Mouse (Mus musculus) midbrain, embryonic 15.5 days (tissue): ENCODE measurements at regions not wholly inside any gene's neighbourhood (a gene's known extent, or its start where the extent isn't known, plus 50 kb on each side); places are given as distances from the start of the nearest gene placed in this dataset.
"Not testable (repeated sequence)": the region's sequence is repeated elsewhere in the genome, so short reads cannot be mapped to it uniquely, and the experiment has no call there.

Source experiments
- ATAC-seq: fragments of 200-750 bp; cut with Nextera tagmentation; replicated peaks from 2 replicates; pipeline ENCODE4 v1.8.0; 2017; ENCODE audit warnings: moderate TSS enrichment
- H3K27ac ChIP-seq: fragments of 300-500 bp; sonication (generic); 2 replicates; pipeline ENCODE4 v1.5.1; 2015; ENCODE audit warnings: mild to moderate bottlenecking, inconsistent platforms
- H3K27me3 ChIP-seq: fragments of 300-500 bp; sonication (generic); replicated peaks from 2 replicates; pipeline ENCODE4 v1.6.1; 2015; ENCODE audit warnings: inconsistent platforms
- H3K36me3 ChIP-seq: fragments of 300-500 bp; sonication (generic); replicated peaks from 2 replicates; pipeline ENCODE4 v1.6.1; 2015; ENCODE audit warnings: inconsistent platforms
- H3K4me1 ChIP-seq: fragments of 300-500 bp; sonication (generic); 2 replicates; pipeline ENCODE4 v1.6.1; 2015; ENCODE audit warnings: inconsistent platforms
- H3K4me2 ChIP-seq: fragments of 300-500 bp; sonication (generic); 2 replicates; pipeline ENCODE4 v1.6.1; 2015; ENCODE audit warnings: inconsistent platforms, mild to moderate bottlenecking, moderate library complexity
- H3K4me3 ChIP-seq: fragments of 300-500 bp; sonication (generic); 2 replicates; pipeline ENCODE4 v1.5.1; 2015; ENCODE audit warnings: mild to moderate bottlenecking, inconsistent platforms
- H3K9ac ChIP-seq: fragments of 300-500 bp; sonication (generic); 2 replicates; pipeline ENCODE4 v1.6.1; 2015; ENCODE audit warnings: mild to moderate bottlenecking, inconsistent platforms
- H3K9me3 ChIP-seq: fragments of 300-500 bp; sonication (generic); 2 replicates; pipeline ENCODE4 v1.6.1; 2016; ENCODE audit warnings: inconsistent platforms
- whole genome bisulfite sequencing: fragments of 180-500 bp; shearing (Covaris S2); methylation state at CpG from one replicate; pipeline ENCODE4 v1.1.7; 2015; ENCODE audit warnings: mixed read lengths; 5-methylcytosine and 5-hydroxymethylcytosine counted together

DNA sequence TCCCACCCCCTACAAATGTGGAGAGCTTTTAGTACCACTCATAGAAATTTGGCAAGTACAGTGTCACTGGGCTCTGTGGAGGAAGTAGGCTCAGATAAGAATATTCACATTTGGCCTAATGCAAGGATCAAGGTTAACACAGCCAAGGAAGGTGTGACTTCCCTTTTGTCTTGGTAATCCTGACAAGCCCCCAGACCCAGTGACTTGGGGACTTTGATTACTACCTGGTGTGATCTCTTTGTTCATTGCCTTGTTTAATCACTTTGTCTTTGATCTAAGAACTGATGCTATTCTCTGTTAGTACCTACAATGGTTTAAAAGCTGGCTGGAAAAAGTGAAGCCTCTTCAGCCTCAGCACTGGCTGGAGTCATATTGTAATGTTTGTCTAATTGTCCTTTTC lies 610.5 kb upstream of the Slc8a1 start:
- H3K27me3 ChIP-seq = no peaks in the 10 kb centered on the region
- no peak overlapping the region for H3K27ac ChIP-seq
- H3K9ac ChIP-seq = no peak overlapping the region
- no peak overlapping the region for H3K4me2 ChIP-seq
- no peaks in the 10 kb centered on the region for H3K4me1 ChIP-seq
- H3K36me3 ChIP-seq = no peaks in the 10 kb centered on the region
- H3K4me3 ChIP-seq = no peak overlapping the region
- no peaks in the 10 kb centered on the region for H3K9me3 ChIP-seq
- ATAC-seq = no peak

DNA sequence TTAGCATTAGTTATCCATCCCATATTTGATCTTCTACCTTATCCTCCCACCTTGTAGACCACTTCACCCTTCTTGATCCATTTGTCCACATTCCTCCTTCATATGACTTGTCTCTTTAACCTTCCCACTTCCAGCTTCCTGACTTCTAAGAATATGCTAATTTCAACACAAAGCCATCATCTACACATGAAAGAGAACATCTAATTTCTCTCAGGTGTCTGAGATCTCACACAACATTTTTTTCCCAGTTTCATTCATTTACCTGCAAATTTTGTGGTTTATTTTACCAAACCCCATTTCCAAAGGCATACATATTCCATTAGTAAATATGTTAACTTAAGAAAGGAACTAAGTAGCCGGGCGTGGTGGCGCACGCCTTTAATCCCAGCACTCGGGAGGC lies 593.3 kb upstream of the Slc8a1 start:
- Histone ChIP-seq H3K36me3 (no peaks in the 10 kb centered on the region), H3K9me3 (no peaks in the 10 kb centered on the region), H3K4me3 (no peak overlapping the region), H3K9ac (no peak overlapping the region), H3K4me1 (no peaks in the 10 kb centered on the region), H3K27ac (no peak overlapping the region), H3K4me2 (no peak overlapping the region), H3K27me3 (no peaks in the 10 kb centered on the region)
- WGBS = 93% methylated on average over 5 of the region's 5 CpGs
- ATAC-seq = no peak

DNA sequence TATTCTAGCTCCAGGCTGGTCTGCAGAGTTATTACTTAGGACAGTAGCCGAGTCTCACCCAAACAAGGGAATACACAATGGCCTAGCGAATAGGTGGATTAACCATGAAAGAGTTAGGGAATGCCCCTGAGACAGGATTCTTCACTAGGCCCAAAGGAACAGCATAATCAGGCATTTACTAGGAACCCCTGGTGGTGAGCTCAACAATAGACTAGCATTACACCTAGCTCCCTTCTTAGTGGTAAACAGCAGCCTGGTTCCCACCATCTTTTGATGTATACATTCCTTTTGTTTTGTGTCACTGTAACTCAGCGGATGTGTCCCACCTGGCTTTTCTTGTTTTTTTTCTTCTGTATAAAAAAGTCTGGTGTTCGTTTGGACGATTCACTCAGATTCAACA lies 574.0 kb upstream of the Slc8a1 start:
- 78% methylated on average over 5 of the region's 5 CpGs for WGBS

DNA sequence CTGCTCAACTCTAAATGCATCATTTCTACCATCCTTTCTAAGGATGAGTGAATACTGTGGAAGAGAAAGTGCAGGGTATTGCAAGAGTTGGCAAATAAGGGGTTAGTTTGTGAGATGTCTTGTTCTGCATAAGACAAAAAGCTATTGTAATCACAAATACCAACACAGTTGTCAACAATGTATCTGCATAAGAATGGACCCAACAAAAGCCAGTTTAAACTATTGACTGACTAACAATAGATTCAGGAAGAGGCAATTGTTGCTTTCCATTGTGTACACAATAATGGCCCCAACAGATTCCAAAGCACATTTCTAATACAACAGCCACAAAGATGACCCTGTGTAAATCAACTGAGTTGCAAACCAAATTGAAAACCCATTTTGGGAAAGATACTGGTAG lies 568.2 kb upstream of the Slc8a1 start:
- H3K27me3 ChIP-seq = no peaks in the 10 kb centered on the region
- H3K9ac ChIP-seq = no peak overlapping the region
- H3K36me3 ChIP-seq = no peaks in the 10 kb centered on the region
- ATAC-seq = no peak
- no peak overlapping the region for H3K4me2 ChIP-seq
- H3K4me1 ChIP-seq = no peaks in the 10 kb centered on the region
- H3K4me3 ChIP-seq = no peak overlapping the region
- H3K9me3 ChIP-seq = no peaks in the 10 kb centered on the region
- H3K27ac ChIP-seq = no peak overlapping the region

More for the DNA sequence above, 574.0 kb upstream of the Slc8a1 start:
- H3K4me2 ChIP-seq = no peak overlapping the region
- H3K27me3 ChIP-seq = no peaks in the 10 kb centered on the region
- ATAC-seq = no peak
- no peak overlapping the region for H3K27ac ChIP-seq
- no peaks in the 10 kb centered on the region for H3K36me3 ChIP-seq
- no peaks in the 10 kb centered on the region for H3K9me3 ChIP-seq
- H3K4me3 ChIP-seq = no peak overlapping the region
- H3K9ac ChIP-seq = no peak overlapping the region
- H3K4me1 ChIP-seq = no peaks in the 10 kb centered on the region

DNA sequence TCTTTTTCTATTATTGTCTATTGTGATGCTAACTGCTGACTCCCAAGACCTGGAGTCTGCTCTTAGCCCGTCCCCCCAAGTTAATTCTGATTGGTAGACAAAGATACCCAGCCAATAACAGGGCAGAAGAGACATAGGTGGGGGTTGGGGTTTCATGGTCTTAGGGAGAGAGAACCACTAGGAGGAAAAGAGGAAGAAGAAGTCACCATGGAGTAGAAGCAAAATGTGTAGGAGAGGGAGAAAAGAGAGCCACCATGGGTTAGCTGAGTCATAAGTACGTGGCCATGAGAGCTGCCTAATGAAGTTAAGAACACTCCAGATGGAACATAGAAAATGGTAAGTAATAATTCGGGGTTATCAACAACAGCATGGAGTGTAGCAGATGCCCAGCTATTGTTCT lies 539.6 kb upstream of the Slc8a1 start:
- Histone ChIP-seq H3K4me2 (no peak overlapping the region), H3K9me3 (no peaks in the 10 kb centered on the region), H3K4me1 (no peaks in the 10 kb centered on the region), H3K9ac (no peak overlapping the region), H3K4me3 (no peak overlapping the region), H3K27ac (no peak overlapping the region), H3K36me3 (no peaks in the 10 kb centered on the region), H3K27me3 (no peaks in the 10 kb centered on the region)
- 85% methylated on average over 3 of the region's 3 CpGs for WGBS
- ATAC-seq = no peak

DNA sequence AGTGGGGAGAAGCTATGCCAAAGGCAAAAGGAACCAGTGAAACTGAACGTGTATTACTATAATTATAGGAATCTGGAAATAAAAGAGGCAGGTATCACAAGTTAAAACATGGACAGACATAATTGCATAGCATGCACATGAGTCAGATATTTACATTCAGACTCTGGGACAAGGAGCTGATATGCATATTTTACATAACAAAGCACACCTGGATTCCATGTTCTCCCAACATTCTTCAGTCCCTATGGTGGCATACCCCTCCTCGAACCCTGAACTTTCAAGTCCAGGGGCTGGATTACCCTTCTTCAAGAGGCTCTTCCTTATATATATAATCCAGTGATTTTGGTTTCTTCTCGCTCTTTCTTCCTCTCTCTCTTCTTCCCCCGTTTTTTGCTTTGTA lies 535.8 kb upstream of the Slc8a1 start:
- Histone ChIP-seq H3K27me3 (no peaks in the 10 kb centered on the region), H3K4me1 (no peaks in the 10 kb centered on the region), H3K9me3 (no peaks in the 10 kb centered on the region), H3K27ac (no peak overlapping the region), H3K36me3 (no peaks in the 10 kb centered on the region), H3K9ac (no peak overlapping the region), H3K4me3 (no peak overlapping the region), H3K4me2 (no peak overlapping the region)
- 85% methylated on average over 4 of the region's 4 CpGs for WGBS
- ATAC-seq = no peak

DNA sequence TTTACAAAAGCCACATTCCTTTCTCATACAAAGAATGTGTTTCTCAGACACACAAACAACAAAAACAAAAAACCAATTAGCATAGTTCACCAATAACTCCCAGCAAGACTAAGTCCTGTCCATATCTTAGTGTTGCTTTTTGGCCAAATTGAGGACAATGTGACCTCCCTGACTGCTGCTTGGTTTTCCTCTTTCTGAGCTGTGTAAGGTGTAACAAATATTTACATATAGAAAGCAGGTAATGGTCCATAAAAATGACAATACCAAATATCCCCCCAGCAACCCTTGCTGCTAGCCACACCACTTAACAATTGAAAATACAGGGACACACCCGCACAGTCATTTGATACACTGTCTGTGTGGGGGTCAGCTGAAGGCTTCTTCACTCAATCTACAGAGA lies 534.7 kb upstream of the Slc8a1 start:
- no peak for ATAC-seq
- H3K27ac ChIP-seq = no peak overlapping the region
- H3K4me1 ChIP-seq = no peaks in the 10 kb centered on the region
- H3K9ac ChIP-seq = no peak overlapping the region
- H3K27me3 ChIP-seq = no peaks in the 10 kb centered on the region
- no peaks in the 10 kb centered on the region for H3K9me3 ChIP-seq
- no peak overlapping the region for H3K4me2 ChIP-seq
- no peaks in the 10 kb centered on the region for H3K36me3 ChIP-seq
- H3K4me3 ChIP-seq = no peak overlapping the region
- WGBS = 92% methylated on average over 1 of the region's 1 CpGs

DNA sequence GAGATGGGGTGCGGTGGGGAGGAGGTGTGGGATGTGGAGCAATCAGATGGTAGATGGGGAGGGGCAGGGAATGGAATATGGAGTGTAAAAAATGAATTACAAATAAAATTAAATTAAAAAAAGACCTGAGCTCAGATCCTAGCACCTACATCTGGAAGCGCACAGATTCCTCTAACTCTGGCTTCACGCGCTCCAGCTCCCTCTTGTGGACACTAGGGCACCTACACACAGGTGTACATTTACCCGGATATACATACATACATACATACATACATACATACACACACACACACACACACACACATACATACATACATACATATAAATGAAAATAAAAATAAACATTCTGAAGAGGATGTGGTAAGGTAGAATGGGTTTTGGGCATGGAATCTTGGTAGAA lies 528.7 kb upstream of the Slc8a1 start:
- not testable (repeated sequence) for H3K27me3 ChIP-seq, ATAC-seq, H3K27ac ChIP-seq, H3K9ac ChIP-seq, H3K36me3 ChIP-seq, H3K9me3 ChIP-seq, H3K4me1 ChIP-seq, H3K4me3 ChIP-seq, H3K4me2 ChIP-seq
- 95% methylated on average over 5 of the region's 5 CpGs for WGBS

DNA sequence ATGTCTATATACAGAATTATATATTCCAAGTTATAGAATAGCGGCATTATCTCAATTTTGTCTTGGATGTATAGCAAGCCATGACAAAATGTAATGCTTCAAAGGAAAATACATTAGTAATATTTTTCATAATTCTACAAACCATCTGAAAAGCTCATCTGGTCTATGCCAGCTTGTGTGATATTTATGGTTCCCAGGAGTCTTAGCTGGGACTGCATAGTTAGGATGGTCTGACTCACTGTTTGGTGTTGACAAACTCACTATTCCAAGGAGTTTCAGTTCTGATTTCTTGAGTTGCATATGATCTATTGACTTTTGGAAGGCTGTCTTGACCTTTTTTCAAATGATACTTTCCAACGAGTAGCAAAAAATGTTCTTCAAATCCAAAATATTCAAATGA lies 514.2 kb upstream of the Slc8a1 start:
- Histone ChIP-seq H3K4me1 (no peaks in the 10 kb centered on the region), H3K4me2 (no peak overlapping the region), H3K27me3 (no peaks in the 10 kb centered on the region), H3K4me3 (no peak overlapping the region), H3K9me3 (no peaks in the 10 kb centered on the region), H3K36me3 (no peaks in the 10 kb centered on the region), H3K27ac (no peak overlapping the region), H3K9ac (no peak overlapping the region)
- no peak for ATAC-seq
- WGBS = 96% methylated on average over 2 of the region's 2 CpGs

DNA sequence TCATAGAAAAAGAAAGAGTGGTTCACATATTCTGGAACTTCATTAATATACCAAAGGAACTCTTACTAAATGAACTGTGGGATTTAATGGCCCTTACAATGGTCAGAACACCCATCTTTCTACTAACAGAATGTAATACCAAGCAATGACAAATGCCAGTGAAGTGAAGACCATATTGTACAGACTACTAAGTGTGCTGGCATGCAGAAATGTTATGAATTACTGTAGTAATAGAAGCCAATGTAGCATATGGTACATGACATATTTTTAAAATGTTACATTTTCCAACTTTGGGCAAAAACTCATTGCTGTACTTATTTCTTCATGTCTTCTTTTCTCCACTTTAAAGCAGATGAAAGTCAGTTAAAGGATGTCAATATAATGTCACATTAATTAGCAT lies 513.7 kb upstream of the Slc8a1 start:
- H3K9ac ChIP-seq = no peak overlapping the region
- no peaks in the 10 kb centered on the region for H3K9me3 ChIP-seq
- no peak for ATAC-seq
- H3K36me3 ChIP-seq = no peaks in the 10 kb centered on the region
- no peaks in the 10 kb centered on the region for H3K4me1 ChIP-seq
- no peak overlapping the region for H3K4me2 ChIP-seq
- H3K27ac ChIP-seq = no peak overlapping the region
- H3K27me3 ChIP-seq = no peaks in the 10 kb centered on the region
- H3K4me3 ChIP-seq = no peak overlapping the region

DNA sequence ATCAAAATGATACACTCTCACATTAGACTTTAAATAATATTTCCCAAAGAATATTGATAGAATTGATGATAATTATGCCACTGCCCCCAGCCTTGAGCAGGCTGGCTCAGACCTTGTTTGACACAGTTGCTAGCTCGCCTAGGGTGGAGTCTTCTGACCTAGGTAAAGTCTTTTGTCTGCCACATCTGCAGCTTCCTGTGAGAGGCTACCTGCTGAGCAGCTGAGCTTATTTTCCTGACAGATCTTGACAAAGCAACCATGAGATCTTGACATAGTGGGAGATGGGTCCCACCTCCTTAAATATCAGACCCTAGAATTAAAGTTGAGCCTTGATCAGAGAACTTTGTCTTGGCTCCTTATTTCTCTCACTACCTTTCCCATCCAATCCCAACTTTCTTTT lies 500.2 kb upstream of the Slc8a1 start:
- H3K4me2 ChIP-seq = no peak overlapping the region
- H3K27me3 ChIP-seq = no peaks in the 10 kb centered on the region
- no peaks in the 10 kb centered on the region for H3K9me3 ChIP-seq
- no peak overlapping the region for H3K4me3 ChIP-seq
- H3K27ac ChIP-seq = no peak overlapping the region
- H3K4me1 ChIP-seq = no peaks in the 10 kb centered on the region
- WGBS = 62% methylated on average over 1 of the region's 1 CpGs
- no peak overlapping the region for H3K9ac ChIP-seq
- no peak for ATAC-seq
- no peaks in the 10 kb centered on the region for H3K36me3 ChIP-seq

DNA sequence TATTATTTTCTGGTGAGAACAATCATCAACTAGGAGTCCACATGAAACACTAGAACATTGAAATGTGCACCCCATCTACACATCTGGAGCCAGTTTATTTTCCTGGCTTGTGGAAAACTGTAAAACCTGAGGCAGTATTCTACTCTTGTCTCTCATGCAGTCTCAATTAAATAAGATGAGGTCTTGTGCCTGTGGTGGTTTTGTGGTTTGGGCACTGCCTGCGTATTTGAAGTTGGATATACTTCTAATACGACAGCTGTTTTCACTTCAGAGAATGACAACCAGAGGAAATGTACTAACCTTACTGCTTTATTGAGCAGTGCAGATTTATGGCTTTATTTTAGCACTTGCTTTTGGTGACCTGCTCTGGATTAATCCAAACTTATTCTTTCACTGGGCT lies 499.3 kb upstream of the Slc8a1 start:
- Histone ChIP-seq H3K4me1 (no peaks in the 10 kb centered on the region), H3K36me3 (no peaks in the 10 kb centered on the region), H3K4me3 (no peak overlapping the region), H3K9ac (no peak overlapping the region), H3K27ac (no peak overlapping the region), H3K4me2 (no peak overlapping the region), H3K9me3 (no peaks in the 10 kb centered on the region), H3K27me3 (no peaks in the 10 kb centered on the region)
- 73% methylated on average over 2 of the region's 2 CpGs for WGBS
- no peak for ATAC-seq

DNA sequence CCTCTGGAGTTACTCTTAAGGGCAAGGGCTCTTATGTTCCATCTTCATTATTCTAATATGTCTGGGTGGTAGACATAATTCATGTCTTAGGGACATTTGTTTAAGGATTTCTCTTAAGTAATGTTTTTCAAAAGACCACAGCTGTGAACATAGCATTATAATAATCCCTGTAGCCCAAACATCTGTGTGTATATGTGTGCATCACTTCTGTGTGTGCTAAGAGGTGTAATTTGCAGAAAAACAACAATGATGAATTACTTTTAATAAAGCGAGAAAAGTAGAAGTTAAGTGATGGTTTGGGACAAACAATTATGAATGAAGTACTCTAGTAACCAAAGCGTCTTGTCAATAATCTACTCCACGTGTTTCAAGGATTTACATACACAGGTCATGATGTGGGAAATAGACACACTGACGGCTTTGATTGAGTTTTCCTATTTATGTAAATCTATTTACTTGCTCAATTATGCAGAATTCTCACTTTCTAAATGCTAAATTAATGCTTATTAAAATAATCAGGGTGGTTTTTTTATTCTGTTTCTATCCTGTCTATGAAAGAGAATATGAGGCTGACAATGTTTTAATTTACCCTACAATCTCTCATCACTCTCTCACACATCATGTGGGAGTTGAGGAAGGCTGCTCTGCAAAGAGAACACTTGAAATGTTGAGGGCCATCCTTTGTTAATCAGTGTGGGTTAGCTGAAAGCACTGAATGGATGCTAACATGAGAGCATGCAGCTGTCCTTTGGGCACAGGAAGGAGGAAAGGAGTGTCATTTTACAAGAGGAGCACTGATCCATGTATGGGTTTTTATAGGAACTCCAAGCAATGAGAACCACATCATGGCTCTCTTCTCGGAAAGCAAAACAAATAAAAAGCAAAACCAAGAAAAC lies 477.8 kb upstream of the Slc8a1 start:
- no peak for ATAC-seq
- WGBS = 83% methylated on average over 5 of the region's 5 CpGs
- H3K27me3 ChIP-seq = no peaks in the 10 kb centered on the region

More for the DNA sequence above, 477.8 kb upstream of the Slc8a1 start:
- H3K4me3 ChIP-seq = no peak overlapping the region
- H3K9me3 ChIP-seq = no peaks in the 10 kb centered on the region
- no peak overlapping the region for H3K4me2 ChIP-seq
- no peaks in the 10 kb centered on the region for H3K4me1 ChIP-seq
- H3K27ac ChIP-seq = no peak overlapping the region
- no peak overlapping the region for H3K9ac ChIP-seq
- H3K36me3 ChIP-seq = no peaks in the 10 kb centered on the region
